Mouse (Mus musculus) E14TG2a.4 (cell line): ENCODE measurements around the gene Gria1.

Experiments
- CTCF ChIP-seq: conservative IDR thresholded peaks from 2 replicates; pipeline ENCODE4 v1.5.1; 2014; ENCODE audit warnings: low read length
- NANOG ChIP-seq: IDR thresholded peaks from 2 replicates; pipeline ENCODE4 v1.6.1; 2014; ENCODE audit warnings: borderline replicate concordance, low read length, mixed read lengths

- TF ChIP-seq CTCF (no peak), NANOG (no peak)
Observed at GRCm38 (mm10) chr11:57007790-57008189, 3.4 kb upstream of the Gria1 start.
